Comparison of ENCODE assay signal across 8 mouse cellular contexts in the genomic region with DNA sequence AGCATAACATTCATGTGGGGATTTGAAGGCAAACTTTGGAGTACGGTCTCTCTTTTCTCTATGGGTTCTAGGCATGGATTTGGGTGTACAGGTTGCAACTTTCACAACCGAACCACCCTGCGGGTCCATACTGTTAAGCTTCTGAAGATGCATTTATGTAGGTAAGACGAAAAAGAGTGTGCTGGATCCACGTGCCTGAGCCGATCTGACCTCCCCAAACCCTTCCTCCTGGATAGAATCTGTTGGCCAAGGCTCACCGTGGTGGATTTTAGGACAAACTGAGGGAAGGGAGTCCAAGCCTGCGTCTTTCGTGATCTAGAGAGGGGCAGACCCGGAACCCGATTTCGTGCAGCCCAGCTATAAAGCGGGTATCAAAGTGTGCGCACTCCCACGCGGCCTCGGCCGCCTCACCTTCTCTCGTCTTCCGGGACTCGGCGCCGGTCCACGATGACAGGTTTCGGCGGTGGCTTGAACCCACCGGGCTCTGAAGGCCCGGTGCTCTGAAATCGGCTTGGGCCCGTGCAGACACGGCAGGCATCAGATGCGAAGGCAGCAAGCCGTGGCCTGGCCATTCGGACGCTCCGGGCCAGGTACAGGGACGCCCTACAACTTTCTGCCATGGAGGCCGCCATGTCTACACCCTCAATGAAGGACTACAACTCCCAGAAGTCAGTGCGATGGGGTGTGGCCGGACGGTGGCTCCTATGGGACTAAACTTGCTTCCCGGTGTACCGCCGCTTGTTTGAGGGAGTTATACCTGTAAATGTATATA. TPM values are rescaled to one million over a fixed set of nuclear protein-coding genes. Genes with fewer than 3 reads are reported as not detected.
A peak's percentile ranks its signal among the peaks of the same experiment; 100 is the strongest.
DNase-seq lines count a peak whose midpoint lies in the region; ATAC-seq and TF ChIP-seq lines count a peak whose summit lies in the region.

A gene (minus strand): TSS at position 663 of the 772 bp plus-strand sequence.

- H3K4me1 ChIP-seq in hindbrain, embryonic 10.5 days (replicated peaks) = peaks cover 10% of the 10 kb centered on the region
- no peaks in the 10 kb centered on the region for H3K4me1 ChIP-seq in lung, postnatal 0 days (ENCODE audit: insufficient read depth, low read depth, low read length)

- no peaks in the 10 kb centered on the region for H3K27me3 ChIP-seq in hindbrain, embryonic 10.5 days (ENCODE audit: insufficient read depth, poor library complexity, severe bottlenecking)
- H3K27me3 ChIP-seq in lung, postnatal 0 days (replicated peaks; ENCODE audit: insufficient read depth, low read length) = no peaks in the 10 kb centered on the region

- peaks cover 35% of the 10 kb centered on the region for H3K36me3 ChIP-seq in hindbrain, embryonic 10.5 days
- H3K36me3 ChIP-seq in lung, postnatal 0 days (ENCODE audit: insufficient read depth, low read length) = no peaks in the 10 kb centered on the region

- H3K27ac ChIP-seq in hindbrain, embryonic 10.5 days = peak within 1 kb of the TSS; percentile 88
- no peak within 1 kb of the TSS for H3K27ac ChIP-seq in lung, postnatal 0 days (ENCODE audit: low read length)

- no peak for TF ChIP-seq CTCF in lung, postnatal 0 days (IDR thresholded peaks at IDR 0.05)

- ATAC-seq in frontal cortex, adult (ENCODE audit: low TSS enrichment) = peak; percentile 99
- ATAC-seq in lung, postnatal 0 days = peak; percentile 100

- no peaks in the 10 kb centered on the region for H3K9me3 ChIP-seq in hindbrain, embryonic 10.5 days
- H3K9me3 ChIP-seq in lung, postnatal 0 days (ENCODE audit: low read length) = no peaks in the 10 kb centered on the region

- peak within 1 kb of the TSS; percentile 88 for H3K4me3 ChIP-seq in hindbrain, embryonic 10.5 days
- peak within 1 kb of the TSS; percentile 88 for H3K4me3 ChIP-seq in lung, postnatal 0 days (ENCODE audit: low read depth, low read length)

- peak within 1 kb of the TSS; percentile 64 for H3K9ac ChIP-seq in lung, postnatal 0 days (replicated peaks; ENCODE audit: low read depth)

- H3K4me2 ChIP-seq in lung, postnatal 0 days (replicated peaks; ENCODE audit: low read depth, low read length) = peak within 1 kb of the TSS; percentile 75

- WGBS in hindbrain, embryonic 10.5 days = under 1% methylated on average over 44 of the region's 44 CpGs
- whole genome bisulfite sequencing in lung, postnatal 0 days = 1% methylated on average over 44 of the region's 44 CpGs

- TF ChIP-seq EP300 in lung, postnatal 0 days (IDR thresholded peaks at IDR 0.05) = no peak

- peak; percentile 90 for DNase-seq in MEL-GATA-1-ER (ENCODE audit: extremely low read depth, low read depth)
- DNase-seq in cerebellum, adult 8-10 months = peak; percentile 94
- DNase-seq in hindbrain, embryonic 10.5 days (ENCODE audit: low spot score) = peak; percentile 89
- peak; percentile 91 for DNase-seq in layer of hippocampus, adult 9-11 months
- peak; percentile 91 for DNase-seq in lung, postnatal 0 days (ENCODE audit: low spot score)
- DNase-seq in ovary, postnatal 14 days (ENCODE audit: low spot score) = peak; percentile 89
- peak; percentile 95 for DNase-seq in thymus, postnatal 14 days

RNA-seq across cellular contexts. Expression of the gene that starts here (rescaled TPM):
- 59.2 and 62.2 TPM in 2 replicates for polyA plus RNA-seq in hindbrain, embryonic 10.5 days (2016; fragmentation: Nextera tagmentation; extraction: Ambion mirVana)
- polyA plus RNA-seq in lung, postnatal 0 days (2015; fragmentation: Nextera tagmentation; extraction: Ambion mirVana) = 13.6 and 15.8 TPM in 2 replicates
